Mouse (Mus musculus): ENCODE measurements around the gene Coro7. TPM values are rescaled to one million over a fixed set of nuclear protein-coding genes. Genes with fewer than 3 reads are reported as not detected.

The Coro7 gene
- total RNA-seq, 1 experiment = 14.4 TPM

DNA sequence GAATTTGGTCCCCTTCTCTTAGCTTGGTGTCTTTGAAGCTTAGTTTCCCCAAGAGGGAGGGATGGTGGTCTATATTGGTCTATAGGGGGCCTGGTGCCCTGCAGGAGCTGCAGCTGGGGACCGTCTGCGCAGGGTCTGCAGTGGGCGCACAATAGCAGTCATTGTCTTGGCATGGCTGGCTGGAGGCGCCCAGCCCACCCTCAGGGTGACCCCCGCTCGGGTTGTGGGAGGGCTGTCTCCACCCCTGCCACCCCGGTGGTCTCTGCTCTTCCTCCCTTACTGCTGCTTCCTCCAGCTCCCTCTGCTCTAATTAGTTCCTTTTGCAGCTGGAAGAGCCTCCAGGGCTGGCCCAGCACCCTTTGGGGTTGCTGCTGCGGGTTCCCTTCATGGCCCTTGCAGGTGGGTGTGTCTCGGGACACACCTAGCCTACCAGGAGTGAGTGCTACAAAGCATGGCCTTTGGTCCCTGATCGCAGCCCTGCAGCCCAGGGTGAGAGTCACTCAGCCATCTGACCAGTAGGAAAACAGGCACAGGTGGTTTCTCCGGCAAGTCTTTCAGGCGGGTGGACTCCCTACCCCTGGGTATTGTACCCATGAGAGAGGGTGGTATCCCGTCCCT lies 74.0 kb downstream of the Coro7 start:
- DNase-seq (ENCODE audit: low read depth, low spot score) = no peak
- Histone ChIP-seq H3K36me3 (ENCODE audit: control insufficient read depth, insufficient read depth, low read length, poor library complexity, severe bottlenecking) (peaks cover 18% of the 10 kb centered on the region), H3K4me3 (ENCODE audit: insufficient read depth in 1 of 2, low read depth in 1 of 2, low read length in 2 of 2, poor library complexity in 1 of 2, severe bottlenecking in 1 of 2) (no peak overlapping the region), H3K27ac (ENCODE audit: insufficient read depth, low read depth, low read length, poor library complexity, severe bottlenecking) (no peak overlapping the region), H3K9ac (ENCODE audit: insufficient read depth, low read depth, low read length, poor library complexity, severe bottlenecking) (no peak overlapping the region), H3K9me3 (ENCODE audit: control insufficient read depth, insufficient read depth, low read depth, low read length) (no peaks in the 10 kb centered on the region), H3K4me1 (ENCODE audit: control insufficient read depth in 2 of 2, insufficient read depth in 2 of 2, low read length in 2 of 2, poor library complexity in 1 of 2) (peaks cover 21 to 71% of the 10 kb centered on the region in 2 experiments)
- in situ Hi-C loops (cut with MboI; ENCODE audit: low sequenced_read_pairs in 2 of 2, unreplicated experiment in 2 of 2) = no loop called here
- TF ChIP-seq ZNF384 (IDR thresholded peaks at IDR 0.05; ENCODE audit: low read depth, low read length) (no peak), CHD2 (IDR thresholded peaks at IDR 0.05; ENCODE audit: low read depth, low read length) (no peak), MAFK (IDR thresholded peaks at IDR 0.05; ENCODE audit: insufficient read depth, low read depth, low read length) (no peak), ZC3H11A (IDR thresholded peaks at IDR 0.05; ENCODE audit: borderline replicate concordance, low read depth, low read length) (no peak), HCFC1 (IDR thresholded peaks at IDR 0.05; ENCODE audit: borderline replicate concordance, insufficient read depth, low read length) (no peak)

DNA sequence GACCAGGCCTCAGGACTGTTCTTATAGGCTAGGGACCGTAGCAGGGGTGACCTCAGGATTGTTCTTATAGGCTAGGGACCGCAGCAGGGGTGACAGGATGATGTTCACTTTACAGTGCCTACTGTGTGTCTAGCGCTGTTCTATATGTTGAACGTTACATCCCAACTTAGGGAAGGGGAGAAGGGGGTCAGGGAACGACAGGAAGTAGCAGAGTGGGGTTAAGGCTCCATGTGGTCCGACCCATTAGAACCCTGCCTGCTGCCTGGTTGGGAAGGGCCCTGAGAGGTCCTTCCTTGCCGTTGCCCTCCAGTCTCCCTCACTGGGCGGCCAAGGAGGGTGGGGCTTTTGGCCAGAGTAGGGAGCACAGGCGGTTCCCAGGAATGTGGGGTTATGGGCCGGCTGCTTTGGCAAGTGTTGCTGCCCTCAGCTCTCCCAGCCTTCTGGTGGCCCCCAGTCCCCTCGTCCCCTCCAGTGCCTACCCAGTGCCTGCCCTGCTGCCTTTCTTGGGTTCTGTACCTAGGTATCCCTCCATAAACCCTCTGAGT lies 75.2 kb downstream of the Coro7 start:
- peaks cover 29 to 82% of the 10 kb centered on the region in 2 experiments for H3K4me1 ChIP-seq (ENCODE audit: control insufficient read depth in 2 of 2, insufficient read depth in 2 of 2, low read length in 2 of 2, poor library complexity in 1 of 2)
- H3K9ac ChIP-seq (ENCODE audit: insufficient read depth, low read depth, low read length, poor library complexity, severe bottlenecking) = no peak overlapping the region
- TF ChIP-seq CHD2 (IDR thresholded peaks at IDR 0.05; ENCODE audit: low read depth, low read length) (no peak), HCFC1 (IDR thresholded peaks at IDR 0.05; ENCODE audit: borderline replicate concordance, insufficient read depth, low read length) (no peak), ZNF384 (IDR thresholded peaks at IDR 0.05; ENCODE audit: low read depth, low read length) (no peak), MAFK (IDR thresholded peaks at IDR 0.05; ENCODE audit: insufficient read depth, low read depth, low read length) (no peak), ZC3H11A (IDR thresholded peaks at IDR 0.05; ENCODE audit: borderline replicate concordance, low read depth, low read length) (no peak)

DNA sequence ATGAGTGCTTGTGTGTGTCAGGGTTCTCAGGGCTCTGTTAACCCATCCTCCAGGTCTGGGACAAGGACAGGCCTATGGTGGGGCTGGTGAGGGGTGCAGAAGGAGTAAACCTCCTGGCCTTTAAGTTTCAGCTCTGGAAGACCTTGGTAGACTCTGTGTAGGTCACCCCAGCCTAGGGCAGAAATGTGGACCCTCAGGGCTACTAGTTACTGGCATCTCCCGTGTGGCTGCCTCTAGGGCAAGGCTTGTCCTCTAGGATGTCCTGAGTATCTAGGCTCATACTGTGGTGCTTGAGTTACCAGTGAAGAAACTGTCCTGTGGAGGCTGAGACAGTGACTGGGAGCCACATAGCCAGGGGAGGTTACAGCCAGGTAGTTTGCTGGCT lies 76.1 kb downstream of the Coro7 start:
- Histone ChIP-seq H3K4me3 (ENCODE audit: insufficient read depth in 1 of 2, low read depth in 1 of 2, low read length in 2 of 2, poor library complexity in 1 of 2, severe bottlenecking in 1 of 2) (no peak overlapping the region), H3K9ac (ENCODE audit: insufficient read depth, low read depth, low read length, poor library complexity, severe bottlenecking) (no peak overlapping the region; the same call in 1 of the 2 replicates), H3K9me3 (ENCODE audit: control insufficient read depth, insufficient read depth, low read depth, low read length) (no peaks in the 10 kb centered on the region), H3K27ac (ENCODE audit: insufficient read depth, low read depth, low read length, poor library complexity, severe bottlenecking) (peak overlapping the region; percentile 22; the same call in 1 of the 2 replicates), H3K36me3 (ENCODE audit: control insufficient read depth, insufficient read depth, low read length, poor library complexity, severe bottlenecking) (peaks cover 4% of the 10 kb centered on the region; the same call in 1 of the 2 replicates), H3K4me1 (ENCODE audit: control insufficient read depth in 2 of 2, insufficient read depth in 2 of 2, low read length in 2 of 2, poor library complexity in 1 of 2) (peaks cover 32 to 85% of the 10 kb centered on the region in 2 experiments)
- DNase-seq (ENCODE audit: low read depth, low spot score) = no peak
- TF ChIP-seq ZNF384 (IDR thresholded peaks at IDR 0.05; ENCODE audit: low read depth, low read length) = no peak
- no peak for TF ChIP-seq MAFK (IDR thresholded peaks at IDR 0.05; ENCODE audit: insufficient read depth, low read depth, low read length)
- no peak for TF ChIP-seq ZC3H11A (IDR thresholded peaks at IDR 0.05; ENCODE audit: borderline replicate concordance, low read depth, low read length)
- no peak for TF ChIP-seq CHD2 (IDR thresholded peaks at IDR 0.05; ENCODE audit: low read depth, low read length)
- TF ChIP-seq HCFC1 (IDR thresholded peaks at IDR 0.05; ENCODE audit: borderline replicate concordance, insufficient read depth, low read length) = no peak
- in situ Hi-C loops (cut with MboI; ENCODE audit: low sequenced_read_pairs in 2 of 2, unreplicated experiment in 2 of 2) = no loop called here

More for the DNA sequence above, 75.2 kb downstream of the Coro7 start:
- H3K27ac ChIP-seq (ENCODE audit: insufficient read depth, low read depth, low read length, poor library complexity, severe bottlenecking) = no peak overlapping the region
- no peak for DNase-seq (ENCODE audit: low read depth, low spot score)
- in situ Hi-C loops (cut with MboI; ENCODE audit: low sequenced_read_pairs in 2 of 2, unreplicated experiment in 2 of 2) = no loop called here
- H3K4me3 ChIP-seq (ENCODE audit: insufficient read depth in 1 of 2, low read depth in 1 of 2, low read length in 2 of 2, poor library complexity in 1 of 2, severe bottlenecking in 1 of 2) = no peak overlapping the region
- H3K9me3 ChIP-seq (ENCODE audit: control insufficient read depth, insufficient read depth, low read depth, low read length) = no peaks in the 10 kb centered on the region
- H3K36me3 ChIP-seq (ENCODE audit: control insufficient read depth, insufficient read depth, low read length, poor library complexity, severe bottlenecking) = peaks cover 11% of the 10 kb centered on the region

DNA sequence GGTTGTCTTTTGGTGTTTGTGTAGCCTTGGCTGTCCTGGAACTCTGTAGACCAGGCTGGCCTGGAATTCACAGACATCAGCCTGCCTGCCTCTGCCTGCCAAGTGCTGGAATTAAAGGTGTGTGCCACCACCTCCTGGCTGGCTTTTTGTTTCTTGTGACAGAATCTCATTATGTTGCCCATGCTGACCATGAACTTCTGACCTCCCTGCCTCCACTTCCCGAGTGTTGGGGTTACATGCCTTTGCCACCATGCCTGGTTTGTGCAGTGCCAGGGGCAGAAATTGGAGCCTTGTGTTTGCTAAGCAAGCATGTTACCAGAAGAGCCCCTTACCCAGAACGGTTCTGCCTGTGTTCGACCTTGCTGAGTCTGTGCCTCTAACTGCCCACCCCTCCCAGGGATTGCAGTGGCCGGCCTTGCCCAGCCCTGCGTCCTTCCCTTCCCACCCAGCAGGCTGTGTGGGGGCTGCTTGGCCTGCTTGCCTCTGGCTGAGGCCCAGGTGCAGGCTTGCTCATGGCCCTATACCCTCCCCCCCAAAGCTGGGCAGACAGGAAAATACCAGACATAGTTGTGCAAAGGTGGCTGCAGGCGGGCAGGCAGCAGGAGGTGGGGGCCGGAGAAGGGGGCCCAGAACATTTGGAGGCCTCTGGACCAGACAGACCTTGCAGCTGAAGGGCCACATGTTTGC lies 76.7 kb downstream of the Coro7 start:
- H3K4me3 ChIP-seq (ENCODE audit: insufficient read depth in 1 of 2, low read depth in 1 of 2, low read length in 2 of 2, poor library complexity in 1 of 2, severe bottlenecking in 1 of 2) = 0 out of 4 replicates have a peak overlapping the region, but pooled peaks of 1 of the 2 experiments have one; percentile 9
- H3K4me1 ChIP-seq (ENCODE audit: control insufficient read depth in 2 of 2, insufficient read depth in 2 of 2, low read length in 2 of 2, poor library complexity in 1 of 2) = peaks cover 34 to 86% of the 10 kb centered on the region in 2 experiments
- H3K9ac ChIP-seq (ENCODE audit: insufficient read depth, low read depth, low read length, poor library complexity, severe bottlenecking) = peak overlapping the region; percentile 10; the same call in 1 of the 2 replicates

More for the DNA sequence above, 76.7 kb downstream of the Coro7 start:
- no peak for TF ChIP-seq ZC3H11A (IDR thresholded peaks at IDR 0.05; ENCODE audit: borderline replicate concordance, low read depth, low read length)
- no peak for TF ChIP-seq CHD2 (IDR thresholded peaks at IDR 0.05; ENCODE audit: low read depth, low read length)
- no peak for TF ChIP-seq HCFC1 (IDR thresholded peaks at IDR 0.05; ENCODE audit: borderline replicate concordance, insufficient read depth, low read length)
- TF ChIP-seq ZNF384 (IDR thresholded peaks at IDR 0.05; ENCODE audit: low read depth, low read length) = no peak
- no peak for TF ChIP-seq MAFK (IDR thresholded peaks at IDR 0.05; ENCODE audit: insufficient read depth, low read depth, low read length)
- in situ Hi-C loops (cut with MboI; ENCODE audit: low sequenced_read_pairs in 2 of 2, unreplicated experiment in 2 of 2) = no loop called here
- H3K36me3 ChIP-seq (ENCODE audit: control insufficient read depth, insufficient read depth, low read length, poor library complexity, severe bottlenecking) = 0 out of 2 replicates have a peak, but pooled peaks cover 3% of the 10 kb centered on the region
- no peak for DNase-seq (ENCODE audit: low read depth, low spot score)
- H3K9me3 ChIP-seq (ENCODE audit: control insufficient read depth, insufficient read depth, low read depth, low read length) = no peaks in the 10 kb centered on the region
- peak overlapping the region; percentile 70 for H3K27ac ChIP-seq (ENCODE audit: insufficient read depth, low read depth, low read length, poor library complexity, severe bottlenecking)

Data from ES-E14 (cell line).